Mouse (Mus musculus): ENCODE measurements around the gene Abcd3. TPM values are rescaled to one million over a fixed set of nuclear protein-coding genes. Genes with fewer than 3 reads are reported as not detected.

Gene Abcd3
- polyA plus RNA-seq, 1 experiment from 2014 or later = 75.7 TPM

DNA sequence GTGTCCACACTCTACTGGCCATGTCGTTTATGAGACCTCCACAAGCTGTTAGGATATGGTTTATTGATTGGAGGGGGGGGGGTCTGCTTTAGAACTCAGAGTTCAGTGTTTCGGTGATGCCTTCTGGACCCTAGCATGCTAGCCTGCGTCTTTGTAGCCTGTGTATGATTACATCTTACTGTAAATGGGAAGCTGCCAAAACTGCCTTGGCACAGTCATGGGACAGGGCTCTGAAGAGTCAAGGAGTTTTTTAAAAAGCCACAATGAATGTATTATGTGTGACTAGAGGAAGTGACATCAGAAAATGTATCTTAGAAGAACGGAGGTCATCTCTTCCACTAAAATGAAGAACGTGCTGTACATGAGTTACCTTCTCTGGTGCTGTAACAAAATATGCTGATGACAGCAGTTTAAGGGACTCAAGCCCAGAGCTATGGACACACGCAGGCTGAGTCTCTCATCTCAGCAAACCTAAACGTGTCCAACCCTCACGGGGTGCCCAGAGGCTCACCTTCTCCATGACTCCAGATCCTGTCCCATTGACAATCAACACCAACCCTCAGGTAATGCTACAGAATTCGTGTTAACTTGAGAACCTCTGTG, 26.4 kb upstream of the Abcd3 start:
- no peak overlapping the region for H3K4me3 ChIP-seq
- H3K27me3 ChIP-seq = no peaks in the 10 kb centered on the region
- no peaks in the 10 kb centered on the region for H3K9me3 ChIP-seq
- ATAC-seq (ENCODE audit: low FRiP score, low read depth) = no peak
- H3K36me3 ChIP-seq = no peaks in the 10 kb centered on the region
- no peaks in the 10 kb centered on the region for H3K4me1 ChIP-seq (replicated peaks)
- 82% methylated on average over 9 of the region's 9 CpGs for WGBS
- H3K9ac ChIP-seq = no peak overlapping the region
- no peak overlapping the region for H3K4me2 ChIP-seq
- no peak overlapping the region for H3K27ac ChIP-seq (replicated peaks)

DNA sequence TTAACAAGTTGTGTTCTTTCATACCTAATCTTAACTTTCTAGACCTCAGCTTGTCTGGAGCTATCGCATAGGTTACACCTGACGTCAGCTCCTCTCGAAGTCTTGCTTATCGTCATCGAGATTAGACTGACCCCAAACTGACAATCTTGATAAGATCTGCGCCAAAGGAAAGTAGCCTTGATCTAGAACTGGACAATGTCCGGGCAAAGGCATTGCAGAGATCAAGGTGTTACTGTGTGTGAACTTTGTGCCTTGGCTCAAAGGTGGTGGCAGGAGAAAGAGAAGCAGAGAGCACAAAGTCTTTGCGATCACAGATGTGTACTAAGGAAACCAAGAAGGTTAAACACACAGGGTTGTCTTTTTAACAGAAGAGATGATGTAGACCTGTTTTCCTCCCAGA, 25.2 kb upstream of the Abcd3 start:
- Histone ChIP-seq H3K36me3 (no peaks in the 10 kb centered on the region), H3K27ac (replicated peaks) (no peak overlapping the region), H3K4me2 (no peak overlapping the region), H3K4me1 (replicated peaks) (no peaks in the 10 kb centered on the region), H3K4me3 (no peak overlapping the region), H3K9ac (no peak overlapping the region), H3K9me3 (no peaks in the 10 kb centered on the region), H3K27me3 (no peaks in the 10 kb centered on the region)
- no peak for ATAC-seq (ENCODE audit: low FRiP score, low read depth)
- WGBS = 98% methylated on average over 8 of the region's 8 CpGs

DNA sequence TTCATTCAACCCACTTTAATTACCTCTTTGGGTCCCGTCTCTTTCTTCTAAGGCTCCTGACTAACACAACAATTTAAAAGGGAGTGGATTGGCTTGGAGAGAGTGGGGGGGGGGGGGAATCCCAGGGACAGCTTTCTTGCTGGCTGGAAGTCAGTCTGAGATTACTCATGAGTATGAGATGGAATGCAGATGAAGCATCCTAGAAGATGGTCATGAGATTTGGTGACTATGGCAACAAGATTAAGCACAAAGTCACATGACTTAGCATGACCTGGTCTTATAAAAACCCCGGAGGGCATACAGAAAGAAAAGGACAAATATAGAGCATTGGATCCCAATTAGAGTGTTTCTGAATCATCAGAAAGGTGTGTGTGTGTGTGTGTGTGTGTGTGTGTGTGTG, 19.6 kb upstream of the Abcd3 start:
- WGBS = 88% methylated on average over 2 of the region's 2 CpGs
- Histone ChIP-seq H3K27ac (replicated peaks) (no peak overlapping the region), H3K4me2 (no peak overlapping the region)

DNA sequence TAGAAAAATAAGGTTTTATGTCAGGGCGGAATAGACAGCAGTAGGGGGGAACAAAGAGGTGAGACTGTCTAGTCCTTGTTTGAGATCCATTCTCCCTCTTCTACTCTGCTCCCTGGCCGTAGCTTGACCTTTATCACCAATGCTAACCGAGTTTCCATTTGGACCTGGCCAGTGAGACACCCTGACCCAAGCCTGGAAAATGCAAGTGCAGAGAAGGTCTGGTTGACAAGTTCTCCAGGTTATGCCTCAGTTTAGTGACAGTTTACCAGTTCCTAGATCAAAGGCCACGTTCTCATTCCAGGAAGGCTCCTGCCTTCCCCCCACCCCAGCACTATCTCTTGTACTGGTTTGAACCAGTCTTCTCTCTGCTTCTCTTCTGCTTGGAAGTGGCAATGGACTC, 19.1 kb upstream of the Abcd3 start:
- Histone ChIP-seq H3K27ac (replicated peaks) (no peak overlapping the region), H3K4me3 (no peak overlapping the region), H3K9me3 (no peaks in the 10 kb centered on the region), H3K4me1 (replicated peaks) (no peaks in the 10 kb centered on the region), H3K36me3 (no peaks in the 10 kb centered on the region), H3K4me2 (no peak overlapping the region), H3K9ac (no peak overlapping the region), H3K27me3 (no peaks in the 10 kb centered on the region)
- 85% methylated on average over 4 of the region's 4 CpGs for WGBS
- no peak for ATAC-seq (ENCODE audit: low FRiP score, low read depth)

More for the DNA sequence above, 19.6 kb upstream of the Abcd3 start:
- no peak overlapping the region for H3K4me3 ChIP-seq
- H3K4me1 ChIP-seq (replicated peaks) = no peaks in the 10 kb centered on the region
- no peaks in the 10 kb centered on the region for H3K9me3 ChIP-seq
- ATAC-seq (ENCODE audit: low FRiP score, low read depth) = no peak
- no peaks in the 10 kb centered on the region for H3K36me3 ChIP-seq
- H3K9ac ChIP-seq = no peak overlapping the region
- H3K27me3 ChIP-seq = no peaks in the 10 kb centered on the region

DNA sequence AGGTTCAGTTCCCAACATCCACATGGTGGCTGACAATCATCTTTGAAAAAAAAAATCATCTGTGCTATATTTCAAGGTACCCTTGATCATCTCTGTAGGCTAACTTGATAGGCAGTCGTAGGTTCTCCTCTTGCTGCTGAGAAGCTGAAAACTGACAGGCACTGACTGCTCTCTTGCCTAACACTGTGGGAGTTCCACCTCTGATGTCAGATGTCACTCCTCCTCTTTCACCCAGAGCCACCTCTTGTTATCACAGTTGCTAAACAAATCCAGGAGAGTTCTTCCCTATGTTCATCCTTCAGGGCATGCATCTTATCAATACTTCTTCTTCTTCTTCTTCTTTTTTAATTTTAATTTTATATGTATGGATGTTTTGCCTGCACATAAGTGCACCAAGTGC, 10.0 kb upstream of the Abcd3 start:
- H3K4me3 ChIP-seq = no peak overlapping the region
- H3K4me2 ChIP-seq = no peak overlapping the region
- ATAC-seq (ENCODE audit: low FRiP score, low read depth) = no peak
- no peak overlapping the region for H3K9ac ChIP-seq
- no peaks in the 10 kb centered on the region for H3K4me1 ChIP-seq (replicated peaks)
- no peaks in the 10 kb centered on the region for H3K9me3 ChIP-seq
- WGBS = 87% methylated on average over 1 of the region's 1 CpGs
- no peaks in the 10 kb centered on the region for H3K36me3 ChIP-seq
- no peak overlapping the region for H3K27ac ChIP-seq (replicated peaks)
- no peaks in the 10 kb centered on the region for H3K27me3 ChIP-seq

DNA sequence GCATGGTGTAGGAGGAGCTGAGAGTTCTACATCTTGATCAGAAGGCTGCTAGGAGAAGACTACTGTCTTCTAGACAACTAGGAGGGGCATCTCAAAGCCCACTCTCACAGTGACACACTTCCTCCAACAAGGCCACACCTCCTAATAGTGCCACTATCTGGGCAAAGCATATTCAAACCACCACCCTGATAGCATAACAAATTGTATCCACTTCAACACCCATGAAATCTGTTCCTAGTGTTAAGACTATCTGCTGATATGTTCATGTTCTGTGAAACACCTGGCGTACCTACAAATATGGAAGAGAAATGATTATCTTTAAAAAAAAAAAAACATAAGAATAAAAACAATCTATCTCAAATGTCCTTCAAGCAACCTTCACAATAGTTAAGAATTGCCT, 9.2 kb upstream of the Abcd3 start:
- no peak overlapping the region for H3K4me3 ChIP-seq
- no peaks in the 10 kb centered on the region for H3K9me3 ChIP-seq
- H3K9ac ChIP-seq = no peak overlapping the region
- no peaks in the 10 kb centered on the region for H3K27me3 ChIP-seq
- H3K36me3 ChIP-seq = no peaks in the 10 kb centered on the region
- H3K4me1 ChIP-seq (replicated peaks) = no peaks in the 10 kb centered on the region
- no peak for ATAC-seq (ENCODE audit: low FRiP score, low read depth)
- 91% methylated on average over 1 of the region's 1 CpGs for WGBS
- H3K4me2 ChIP-seq = no peak overlapping the region
- H3K27ac ChIP-seq (replicated peaks) = no peak overlapping the region

DNA sequence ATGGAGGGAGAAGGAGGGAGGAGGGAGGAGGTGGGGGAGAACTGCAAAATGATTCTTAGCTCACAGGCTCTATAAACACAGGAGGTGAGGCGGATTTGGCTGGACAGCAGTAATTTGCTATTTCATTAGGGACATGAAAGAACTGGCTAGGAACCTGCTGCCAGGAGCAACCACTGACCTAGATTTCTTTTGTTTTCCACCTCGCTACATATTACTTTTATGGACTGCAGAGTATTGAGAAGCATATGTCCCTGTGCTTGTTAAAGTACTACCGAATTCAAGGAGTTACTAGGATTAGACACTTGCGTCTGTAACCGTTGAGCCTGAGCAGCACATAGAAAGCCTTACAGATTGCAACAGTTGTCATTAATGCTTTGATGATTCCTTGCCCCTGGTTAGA, 7.5 kb upstream of the Abcd3 start:
- H3K9me3 ChIP-seq = no peaks in the 10 kb centered on the region
- no peak for ATAC-seq (ENCODE audit: low FRiP score, low read depth)
- no peak overlapping the region for H3K4me3 ChIP-seq
- no peaks in the 10 kb centered on the region for H3K4me1 ChIP-seq (replicated peaks)
- no peak overlapping the region for H3K27ac ChIP-seq (replicated peaks)
- WGBS = 92% methylated on average over 5 of the region's 5 CpGs
- H3K27me3 ChIP-seq = no peaks in the 10 kb centered on the region
- no peak overlapping the region for H3K9ac ChIP-seq
- H3K4me2 ChIP-seq = no peak overlapping the region
- H3K36me3 ChIP-seq = no peaks in the 10 kb centered on the region

DNA sequence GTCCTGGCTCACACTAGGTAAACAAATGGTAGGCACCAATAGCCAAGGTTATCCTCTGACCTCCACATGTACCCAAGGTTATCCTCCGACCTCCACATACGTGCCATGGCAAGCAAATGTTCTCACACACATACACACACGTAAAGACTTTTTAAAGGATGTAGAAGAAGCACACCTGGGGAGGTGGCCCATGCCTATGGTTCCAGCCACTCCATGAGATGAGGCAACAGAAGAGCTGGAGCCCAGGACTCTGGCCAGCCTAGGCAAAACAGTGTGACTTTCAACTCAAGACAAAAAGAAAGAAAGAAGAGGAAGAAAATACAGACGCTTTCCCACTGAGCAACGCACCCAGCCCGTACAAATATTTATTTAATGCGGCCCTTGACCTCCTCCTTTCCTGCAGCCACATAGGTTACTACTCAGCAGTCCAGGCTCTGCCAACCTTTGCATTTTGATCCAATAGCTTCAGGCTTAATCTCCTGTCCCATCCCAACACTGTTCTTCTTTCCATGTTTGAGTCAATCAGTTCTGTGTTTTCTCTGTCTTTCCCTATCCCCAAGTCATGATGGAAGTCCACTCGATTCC, 6.5 kb upstream of the Abcd3 start:
- Histone ChIP-seq H3K4me1 (replicated peaks) (no peaks in the 10 kb centered on the region), H3K27me3 (no peaks in the 10 kb centered on the region), H3K4me3 (no peak overlapping the region), H3K9me3 (no peaks in the 10 kb centered on the region), H3K27ac (replicated peaks) (no peak overlapping the region), H3K9ac (no peak overlapping the region), H3K4me2 (no peak overlapping the region), H3K36me3 (no peaks in the 10 kb centered on the region)
- no peak for ATAC-seq (ENCODE audit: low FRiP score, low read depth)
- WGBS = 90% methylated on average over 8 of the region's 8 CpGs

DNA sequence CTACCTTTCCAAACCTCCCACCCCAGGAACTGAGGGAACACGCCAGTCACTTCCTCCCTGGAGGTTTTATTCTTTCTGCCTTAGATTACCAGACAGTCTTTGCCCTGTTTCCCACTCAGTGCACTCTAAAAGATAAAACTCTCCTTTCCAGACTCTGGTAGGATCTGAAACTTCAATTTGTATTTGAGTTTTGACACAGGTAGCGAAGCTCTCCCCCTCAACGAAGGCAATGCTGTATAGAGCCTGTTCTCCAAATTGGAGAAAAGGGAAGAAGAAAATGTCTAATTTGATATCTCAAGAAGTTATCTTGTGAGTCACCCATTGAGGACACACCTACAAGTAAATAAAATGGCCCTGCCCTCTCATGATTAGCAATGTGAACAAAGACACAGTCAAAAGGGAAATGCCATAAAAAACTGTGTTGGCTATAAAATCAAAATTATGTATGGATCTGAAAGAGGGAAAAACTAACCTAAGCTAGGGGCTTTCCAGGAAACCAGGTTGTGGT, 4.6 kb upstream of the Abcd3 start:
- Histone ChIP-seq H3K9ac (no peak overlapping the region), H3K36me3 (no peaks in the 10 kb centered on the region), H3K27ac (replicated peaks) (no peak overlapping the region), H3K9me3 (no peaks in the 10 kb centered on the region), H3K4me3 (no peak overlapping the region), H3K4me1 (replicated peaks) (0 out of 2 replicates have a peak, but pooled peaks cover 8% of the 10 kb centered on the region), H3K4me2 (no peak overlapping the region), H3K27me3 (no peaks in the 10 kb centered on the region)
- WGBS = 82% methylated on average over 3 of the region's 3 CpGs
- ATAC-seq (ENCODE audit: low FRiP score, low read depth) = no peak

DNA sequence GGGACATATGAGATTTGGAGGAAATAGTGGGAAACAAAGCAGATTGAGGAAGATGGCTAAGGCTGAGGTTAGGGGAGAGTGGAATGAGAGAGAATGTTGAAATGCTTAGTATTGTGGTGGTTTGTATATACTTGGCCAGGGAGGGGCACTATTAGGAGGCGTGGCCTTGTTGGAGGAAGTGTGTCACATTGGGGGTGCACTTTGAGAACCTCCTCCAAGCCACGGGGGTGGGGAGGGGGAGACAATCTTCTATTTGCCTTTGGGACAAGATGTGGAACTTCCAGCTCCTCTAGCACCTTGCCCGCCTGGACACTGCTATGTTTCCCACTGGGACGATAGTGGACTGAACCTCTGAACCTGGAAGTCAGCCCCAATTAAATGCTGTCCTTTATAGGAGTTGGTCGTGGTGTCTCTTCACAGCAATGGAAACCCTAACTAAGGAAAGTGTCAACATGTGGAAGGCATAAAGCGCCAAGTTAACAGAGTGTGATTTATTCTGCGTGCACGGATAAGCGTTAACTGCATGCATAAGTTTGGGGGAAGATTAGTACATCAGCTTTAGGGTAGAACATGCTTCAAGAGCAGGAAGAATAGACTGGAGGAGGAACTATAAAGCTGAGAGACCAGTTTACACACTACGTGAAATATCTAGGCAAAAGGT, 3.8 kb upstream of the Abcd3 start:
- Histone ChIP-seq H3K4me1 (replicated peaks) (peaks cover 13% of the 10 kb centered on the region), H3K4me3 (no peak overlapping the region), H3K9ac (no peak overlapping the region), H3K4me2 (no peak overlapping the region), H3K27me3 (no peaks in the 10 kb centered on the region), H3K27ac (replicated peaks) (no peak overlapping the region), H3K36me3 (no peaks in the 10 kb centered on the region), H3K9me3 (no peaks in the 10 kb centered on the region)
- no peak for ATAC-seq (ENCODE audit: low FRiP score, low read depth)
- WGBS = 87% methylated on average over 10 of the region's 10 CpGs

DNA sequence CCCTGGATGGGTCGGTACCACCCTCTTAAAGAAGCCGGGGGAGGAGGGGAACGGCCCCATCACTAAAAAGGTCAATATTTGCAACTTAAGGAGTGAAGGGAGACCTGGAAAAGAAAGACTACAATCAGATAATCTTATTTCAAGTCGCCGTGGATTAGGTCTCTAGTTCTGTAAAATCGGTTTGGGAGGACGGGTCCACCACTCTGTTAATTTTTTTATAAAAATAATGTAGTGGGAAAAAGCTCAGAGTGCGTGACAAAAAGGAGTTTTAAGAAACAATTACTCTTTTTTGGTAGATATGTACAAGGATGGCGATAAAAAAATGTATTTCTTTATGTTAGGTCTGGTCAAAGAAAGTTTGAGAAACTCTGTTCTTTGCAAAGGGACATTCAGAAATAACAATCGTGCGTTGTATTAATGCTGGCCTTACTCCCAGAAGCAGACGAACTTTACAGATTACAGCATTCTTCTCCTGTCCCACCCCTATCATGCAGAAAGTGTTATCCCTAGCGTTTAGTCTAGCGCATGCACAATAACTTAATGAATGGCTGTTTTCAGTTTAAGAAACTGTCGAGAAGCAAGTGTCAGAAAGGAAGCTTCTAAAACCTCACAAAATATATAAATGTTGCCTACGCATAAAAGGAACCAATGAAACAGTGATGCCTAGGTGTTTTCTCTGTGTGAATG, 590 bp upstream of the Abcd3 start:
- Histone ChIP-seq H3K36me3 (no peaks in the 10 kb centered on the region), H3K9me3 (no peaks in the 10 kb centered on the region), H3K27ac (replicated peaks) (peak overlapping the region; percentile 99), H3K4me1 (replicated peaks) (peaks cover 33% of the 10 kb centered on the region), H3K9ac (peak overlapping the region; percentile 89), H3K4me3 (peak overlapping the region; percentile 96), H3K4me2 (peak overlapping the region; percentile 85), H3K27me3 (no peaks in the 10 kb centered on the region)
- WGBS = 15% methylated on average over 16 of the region's 16 CpGs
- ATAC-seq (ENCODE audit: low FRiP score, low read depth) = no peak

DNA sequence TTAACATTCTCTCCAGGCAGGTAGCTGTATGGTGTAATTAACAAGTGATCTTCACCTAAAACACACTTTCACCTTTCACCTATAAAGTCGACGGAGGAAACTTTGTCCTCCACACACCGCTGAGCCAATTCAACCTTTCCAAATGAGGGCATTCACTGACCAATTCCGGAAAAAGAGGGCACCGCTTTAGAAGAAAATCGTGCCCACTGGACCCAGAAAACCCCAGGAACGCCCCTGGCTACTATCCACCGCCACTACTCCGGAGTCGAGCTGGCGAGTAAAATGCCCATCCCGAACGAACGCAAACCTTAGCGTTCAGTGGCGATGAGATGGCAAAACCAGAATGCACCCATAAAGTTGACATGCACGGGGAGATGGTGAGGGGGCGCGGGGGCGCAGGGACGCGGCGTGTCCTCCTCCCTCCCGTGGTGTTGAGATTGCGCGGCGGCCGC, 663 bp downstream of the Abcd3 start:
- no peaks in the 10 kb centered on the region for H3K27me3 ChIP-seq
- peak; percentile 57; the same call in 1 of the 2 replicates for ATAC-seq (ENCODE audit: low FRiP score, low read depth)

More for the DNA sequence above, 663 bp downstream of the Abcd3 start:
- peak overlapping the region; percentile 85 for H3K4me2 ChIP-seq
- H3K4me1 ChIP-seq (replicated peaks) = peaks cover 37% of the 10 kb centered on the region
- no peaks in the 10 kb centered on the region for H3K9me3 ChIP-seq
- H3K36me3 ChIP-seq = no peaks in the 10 kb centered on the region
- H3K4me3 ChIP-seq = peak overlapping the region; percentile 96
- peak overlapping the region; percentile 99 for H3K27ac ChIP-seq (replicated peaks)
- peak overlapping the region; percentile 89 for H3K9ac ChIP-seq
- WGBS = under 1% methylated on average over 28 of the region's 28 CpGs
